Mouse (Mus musculus) lung, postnatal 0 days (tissue): Measurements from ENCODE around the gene Dek. TPM values are rescaled to one million over a fixed set of nuclear protein-coding genes. Genes with fewer than 3 reads are reported as not detected.

Experiments
- ATAC-seq: fragments of 200-750 bp; cut with Nextera tagmentation; 2 replicates; pipeline ENCODE4 v1.8.0; 2017; ENCODE audit warnings: moderate library complexity
- DNase-seq: peaks from one replicate; pipeline ENCODE4 v3.0.0-alpha.2; 2016; ENCODE audit warnings: low spot score
- H3K27ac ChIP-seq: fragments of 300-500 bp; sonication (generic); 2 replicates; pipeline ENCODE4 v1.5.1; 2014; ENCODE audit warnings: antibody characterized with exemption, mild to moderate bottlenecking, low read length, mixed read lengths
- H3K27me3 ChIP-seq: fragments of 300-500 bp; sonication (generic); replicated peaks from 2 replicates; pipeline ENCODE4 v1.6.1; 2014; ENCODE audit warnings: low read length, mixed read lengths; ENCODE audit not compliant: insufficient read depth
- H3K36me3 ChIP-seq: fragments of 300-500 bp; sonication (generic); 2 replicates; pipeline ENCODE4 v1.6.1; 2014; ENCODE audit warnings: low read length, mixed read lengths; ENCODE audit not compliant: insufficient read depth
- H3K4me1 ChIP-seq: fragments of 300-500 bp; sonication (generic); 2 replicates; pipeline ENCODE4 v1.6.1; 2014; ENCODE audit warnings: antibody characterized with exemption, low read depth, low read length, mixed read lengths; ENCODE audit not compliant: insufficient read depth
- H3K4me2 ChIP-seq: fragments of 300-500 bp; sonication (generic); replicated peaks from 2 replicates; pipeline ENCODE4 v1.6.1; 2014; ENCODE audit warnings: low read depth, mild to moderate bottlenecking, low read length, moderate library complexity, mixed read lengths
- H3K4me3 ChIP-seq: fragments of 300-500 bp; sonication (generic); 2 replicates; pipeline ENCODE4 v1.5.1; 2014; ENCODE audit warnings: low read depth, low read length
- H3K9ac ChIP-seq: fragments of 300-500 bp; sonication (generic); replicated peaks from 2 replicates; pipeline ENCODE4 v1.6.1; 2014; ENCODE audit warnings: low read depth, mild to moderate bottlenecking
- H3K9me3 ChIP-seq: fragments of 300-500 bp; sonication (generic); 2 replicates; pipeline ENCODE4 v1.6.1; 2016; ENCODE audit warnings: low read length, mixed read lengths
- CTCF ChIP-seq: IDR thresholded peaks from 2 replicates; pipeline ENCODE4 v1.5.1; 2016; ENCODE audit warnings: antibody characterized with exemption, mild to moderate bottlenecking
- EP300 ChIP-seq: IDR thresholded peaks from 2 replicates; pipeline ENCODE4 v1.6.1; 2016; ENCODE audit warnings: antibody characterized with exemption, mild to moderate bottlenecking, control low read depth
- WGBS: fragments of 180-500 bp; shearing (Covaris S2); extraction: QIAGEN DNeasy Blood & Tissue Kit; methylation state at CpG from one replicate; pipeline ENCODE4 v1.1.7; 2014; 5-methylcytosine and 5-hydroxymethylcytosine counted together
- polyA plus RNA-seq: library from polyadenylated mRNA; unstranded; fragments of >200 nt; fragmentation: Nextera tagmentation; extraction: Ambion mirVana; gene quantifications from 2 replicates; pipeline ENCODE4 v1.2.1, GENCODE M21; 2015

Dek gene
- polyA plus RNA-seq, 1 experiment from 2014 or later, result 113 TPM

DNA sequence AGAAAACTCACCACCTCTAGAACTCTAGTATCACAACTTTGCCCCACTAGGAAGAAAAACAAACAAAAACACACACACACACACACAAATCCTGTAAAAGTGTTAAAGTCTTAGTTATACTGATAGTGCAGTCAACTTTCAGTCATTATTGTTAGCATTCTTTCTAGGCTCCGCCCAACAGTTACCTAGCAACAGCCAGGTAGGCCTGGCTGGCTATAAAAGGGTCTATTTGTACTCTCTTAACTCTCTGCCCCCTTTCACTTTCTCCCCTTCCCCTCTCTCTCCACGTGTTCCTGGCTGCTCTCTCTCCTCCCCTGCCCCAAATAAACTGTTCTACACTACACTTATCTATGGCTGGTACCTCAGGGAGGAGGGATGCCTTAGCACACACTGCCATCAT, 1.9 kb downstream of the Dek start:
- H3K4me1 ChIP-seq, result peaks cover 5% of the 10 kb centered on the region; the same call in 1 of the 2 replicates
- no peak overlapping the region for H3K9ac ChIP-seq
- no peak for ATAC-seq
- H3K4me2 ChIP-seq, result peak overlapping the region; percentile 92
- H3K36me3 ChIP-seq, result peaks cover 2% of the 10 kb centered on the region; the same call in 1 of the 2 replicates
- H3K4me3 ChIP-seq, result no peak overlapping the region; the same call in 1 of the 2 replicates
- no peak for TF ChIP-seq CTCF
- no peak for TF ChIP-seq EP300
- peak; percentile 12 for DNase-seq
- no peaks in the 10 kb centered on the region for H3K27me3 ChIP-seq
- H3K9me3 ChIP-seq, result no peaks in the 10 kb centered on the region
- H3K27ac ChIP-seq, result no peak overlapping the region
- 25% methylated on average over 2 of the region's 2 CpGs for WGBS

DNA sequence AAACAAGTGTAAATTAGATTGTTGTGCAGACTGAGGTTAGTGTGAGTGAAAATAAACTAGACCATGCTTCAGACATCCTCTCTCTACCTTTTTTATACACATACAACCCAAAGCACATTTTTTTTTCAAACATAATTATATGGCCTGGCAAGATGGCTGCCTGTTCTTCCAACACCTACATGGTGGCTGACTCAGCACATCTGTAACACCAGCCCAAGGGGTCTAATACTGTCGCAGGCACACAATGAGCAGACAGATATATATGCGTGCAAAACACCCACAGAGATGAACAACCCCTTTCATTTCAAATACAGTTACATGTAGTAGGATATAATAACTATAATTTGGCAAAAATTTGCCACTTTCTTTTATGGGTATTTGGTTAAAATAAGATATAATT, 5.4 kb downstream of the Dek start:
- H3K4me3 ChIP-seq, result no peak overlapping the region
- no peak overlapping the region for H3K27ac ChIP-seq
- no peak for DNase-seq
- ATAC-seq, result no peak
- 89% methylated on average over 2 of the region's 2 CpGs for WGBS
- no peak overlapping the region for H3K4me2 ChIP-seq
- TF ChIP-seq EP300, result no peak
- no peak for TF ChIP-seq CTCF
- H3K36me3 ChIP-seq, result peaks cover 10% of the 10 kb centered on the region; the same call in 1 of the 2 replicates
- no peaks in the 10 kb centered on the region for H3K9me3 ChIP-seq
- H3K27me3 ChIP-seq, result no peaks in the 10 kb centered on the region
- no peak overlapping the region for H3K9ac ChIP-seq
- H3K4me1 ChIP-seq, result peaks cover 5% of the 10 kb centered on the region; the same call in 1 of the 2 replicates

DNA sequence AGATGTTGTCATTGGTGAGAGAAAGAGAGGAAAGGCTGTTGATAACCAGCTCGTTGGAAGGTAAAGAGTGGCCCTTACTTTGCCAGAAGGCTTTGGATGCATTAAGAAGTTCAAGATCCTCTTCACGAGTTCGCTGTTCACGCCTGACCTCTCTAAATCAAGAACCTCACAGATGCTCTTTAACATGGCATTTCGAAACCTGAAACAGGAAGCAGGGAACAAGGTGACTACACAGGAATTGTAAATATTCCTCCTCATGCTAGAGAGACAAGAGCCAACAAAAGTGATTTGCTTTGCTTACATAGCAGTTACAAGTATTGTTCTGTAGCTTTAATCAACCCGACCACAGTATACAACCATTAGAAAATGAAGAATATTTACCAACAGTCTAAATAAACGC, 6.7 kb downstream of the Dek start:
- Histone ChIP-seq H3K27me3 (no peaks in the 10 kb centered on the region), H3K36me3 (peaks cover 10% of the 10 kb centered on the region; the same call in 1 of the 2 replicates), H3K4me1 (peaks cover 4% of the 10 kb centered on the region; the same call in 1 of the 2 replicates), H3K9ac (no peak overlapping the region), H3K27ac (no peak overlapping the region), H3K9me3 (no peaks in the 10 kb centered on the region), H3K4me3 (no peak overlapping the region), H3K4me2 (no peak overlapping the region)
- 49% methylated on average over 7 of the region's 7 CpGs for WGBS
- ATAC-seq (no peak), DNase-seq (peak; percentile 39)
- TF ChIP-seq EP300, result no peak; the same call in 1 of the 2 replicates
- no peak for TF ChIP-seq CTCF

DNA sequence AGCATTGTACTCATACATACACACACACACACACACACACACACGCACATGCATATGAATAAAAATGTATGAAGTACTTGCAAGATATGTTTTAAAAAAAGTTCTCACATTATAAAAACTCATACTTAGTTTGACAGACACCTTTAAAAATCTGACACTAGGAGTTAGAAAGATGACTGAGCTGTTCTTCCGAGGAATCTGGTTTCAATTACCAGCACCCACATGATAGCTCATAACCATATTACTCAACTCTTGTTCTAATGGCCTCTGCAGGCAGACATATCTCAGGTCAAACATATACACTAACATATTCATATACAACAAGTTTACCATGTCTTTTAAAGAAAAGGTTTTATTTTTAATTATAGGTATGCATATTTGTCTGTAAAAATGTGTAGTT, 9.4 kb downstream of the Dek start:
- peaks cover 10% of the 10 kb centered on the region; the same call in 1 of the 2 replicates for H3K36me3 ChIP-seq

GRCm38 (mm10) chr13:47093791-47094190, 12.2 kb downstream of the Dek start:
- DNase-seq, result no peak
- no peak overlapping the region for H3K4me2 ChIP-seq
- no peak overlapping the region for H3K27ac ChIP-seq
- no peak overlapping the region for H3K9ac ChIP-seq
- 92% methylated on average over 2 of the region's 2 CpGs for WGBS
- no peaks in the 10 kb centered on the region for H3K27me3 ChIP-seq
- TF ChIP-seq EP300, result no peak
- no peak for TF ChIP-seq CTCF
- no peaks in the 10 kb centered on the region for H3K9me3 ChIP-seq
- no peak for ATAC-seq
- H3K4me1 ChIP-seq, result no peaks in the 10 kb centered on the region
- peaks cover 11% of the 10 kb centered on the region; the same call in 1 of the 2 replicates for H3K36me3 ChIP-seq
- no peak overlapping the region for H3K4me3 ChIP-seq

More for the DNA sequence above, 9.4 kb downstream of the Dek start:
- Histone ChIP-seq H3K27ac (no peak overlapping the region), H3K4me2 (no peak overlapping the region), H3K4me3 (no peak overlapping the region), H3K4me1 (no peaks in the 10 kb centered on the region), H3K27me3 (no peaks in the 10 kb centered on the region), H3K9me3 (no peaks in the 10 kb centered on the region), H3K9ac (no peak overlapping the region)
- WGBS, result 85% methylated on average over 2 of the region's 2 CpGs
- TF ChIP-seq CTCF (no peak), EP300 (no peak)
- ATAC-seq, result no peak
- DNase-seq, result no peak

DNA sequence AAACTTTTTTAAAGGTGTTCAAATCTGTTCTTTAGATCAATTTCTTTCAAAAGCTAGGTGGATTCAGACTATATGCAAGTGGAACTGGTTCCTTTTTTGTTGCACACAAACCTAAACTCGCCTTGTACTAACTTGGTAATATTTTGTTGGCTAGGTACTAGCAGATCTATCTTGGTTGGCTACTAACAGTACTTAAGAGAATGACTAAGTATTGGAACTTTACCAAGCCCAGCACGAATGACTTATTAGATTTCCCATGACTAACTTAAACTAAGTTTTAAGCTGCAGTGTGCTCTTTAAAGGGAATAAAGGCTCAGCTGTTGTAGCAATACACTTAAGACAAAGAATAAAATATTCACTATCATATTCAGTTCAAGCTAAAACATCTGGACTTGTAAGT, 16.7 kb downstream of the Dek start:
- Histone ChIP-seq H3K27ac (no peak overlapping the region), H3K4me1 (no peaks in the 10 kb centered on the region), H3K27me3 (no peaks in the 10 kb centered on the region), H3K9ac (no peak overlapping the region), H3K4me2 (no peak overlapping the region), H3K36me3 (peaks cover 9% of the 10 kb centered on the region; the same call in 1 of the 2 replicates), H3K4me3 (no peak overlapping the region), H3K9me3 (no peaks in the 10 kb centered on the region)
- DNase-seq, result no peak
- ATAC-seq, result no peak
- TF ChIP-seq CTCF (no peak), EP300 (no peak)
- WGBS, result 77% methylated on average over 2 of the region's 2 CpGs

DNA sequence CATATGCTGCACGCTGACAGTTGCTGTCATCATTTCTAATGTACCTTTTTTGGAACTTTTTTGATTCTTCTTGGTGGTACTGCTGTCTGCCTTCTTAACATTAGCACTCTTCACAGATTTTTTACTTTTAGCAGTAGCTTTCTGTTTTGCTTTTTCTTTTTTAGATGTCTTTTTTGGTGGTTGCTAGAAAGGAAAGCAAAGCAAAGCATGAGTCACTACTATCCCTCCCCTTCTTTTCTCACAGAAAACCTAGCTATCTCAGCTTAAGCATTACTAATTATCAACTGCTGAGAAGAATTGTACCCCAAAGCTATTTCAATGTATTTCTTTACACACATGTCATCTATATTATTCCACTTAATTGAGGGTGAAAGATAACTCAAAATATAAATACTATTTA, 17.6 kb downstream of the Dek start:
- no peaks in the 10 kb centered on the region for H3K4me1 ChIP-seq
- 92% methylated on average over 1 of the region's 1 CpGs for WGBS
- no peak overlapping the region for H3K9ac ChIP-seq
- ATAC-seq (no peak), DNase-seq (no peak)
- H3K27ac ChIP-seq, result no peak overlapping the region
- no peaks in the 10 kb centered on the region for H3K9me3 ChIP-seq
- H3K4me3 ChIP-seq, result no peak overlapping the region
- H3K27me3 ChIP-seq, result no peaks in the 10 kb centered on the region
- TF ChIP-seq EP300, result no peak
- no peak for TF ChIP-seq CTCF
- no peak overlapping the region for H3K4me2 ChIP-seq
- peaks cover 9% of the 10 kb centered on the region; the same call in 1 of the 2 replicates for H3K36me3 ChIP-seq
